Mouse (Mus musculus): Measurements from ENCODE around the gene Kifc3. TPM values are rescaled to one million over a fixed set of nuclear protein-coding genes. Genes with fewer than 3 reads are reported as not detected.
A peak's percentile ranks its signal among the peaks of the same experiment; 100 is the strongest.
"Not testable (repeated sequence)": the region's sequence is repeated elsewhere in the genome, so short reads cannot be mapped to it uniquely, and the experiment has no call there.

Kifc3 gene
- total RNA-seq (2021) = 10 to 100 TPM; 73.0 to 91.6 TPM
- long read RNA-seq, experiment 1, transcript Kifc3-201 (20 exons, 3,277 nt) = major isoform, 60 of 145 reads
- long read RNA-seq, experiment 1, partial matches to known transcripts = 16 of 145 reads
- long read RNA-seq, experiment 1, other reads (novel, unspliced or antisense) = 68 of 145 reads
- long read RNA-seq, experiment 2, transcript Kifc3-201 (20 exons, 3,277 nt) = major isoform, 30 of 61 reads
- long read RNA-seq, experiment 2, partial matches to known transcripts = 7 of 61 reads
- long read RNA-seq, experiment 2, other reads (novel, unspliced or antisense) = 23 of 61 reads

GRCm38 (mm10) chr8:95202649-95203275 is at the start of gene Kifc3:
Gene Kifc3 (minus strand): TSS chr8:95202812.
- DNase-seq = peak in 1 of 2 experiments; percentile 45

- DNase-seq = no peak
Measured at GRCm38 (mm10) chr8:95252056-95252455, 49.4 kb upstream of the Kifc3 start.

GRCm38 (mm10) chr8:95249847-95250246 is 47.2 kb upstream of the Kifc3 start:
- no peak for DNase-seq

- DNase-seq = no peak
Measured at GRCm38 (mm10) chr8:95247277-95247676, 44.7 kb upstream of the Kifc3 start.

- peak; percentile 70 to 84 for DNase-seq
Measured at GRCm38 (mm10) chr8:95245180-95245579, 42.6 kb upstream of the Kifc3 start.

- DNase-seq = no peak
Measured at GRCm38 (mm10) chr8:95243853-95244252, 41.2 kb upstream of the Kifc3 start.

- DNase-seq = no peak
Measured at GRCm38 (mm10) chr8:95242826-95243571, 40.4 kb upstream of the Kifc3 start.

- DNase-seq = no peak
Measured at GRCm38 (mm10) chr8:95242099-95242825, 39.6 kb upstream of the Kifc3 start.

GRCm38 (mm10) chr8:95235683-95236082 is 33.1 kb upstream of the Kifc3 start:
- peak; percentile 67 to 90 for DNase-seq

GRCm38 (mm10) chr8:95230086-95230485 is 27.5 kb upstream of the Kifc3 start:
- not testable (repeated sequence) for DNase-seq

- DNase-seq = no peak
Measured at GRCm38 (mm10) chr8:95227151-95227468, 24.5 kb upstream of the Kifc3 start.

- DNase-seq = no peak
Measured at GRCm38 (mm10) chr8:95226251-95227150, 23.9 kb upstream of the Kifc3 start.

- no peak for DNase-seq
Measured at GRCm38 (mm10) chr8:95223969-95224368, 21.4 kb upstream of the Kifc3 start.

- DNase-seq = no peak
Measured at GRCm38 (mm10) chr8:95221045-95221444, 18.4 kb upstream of the Kifc3 start.

- no peak for DNase-seq
Measured at GRCm38 (mm10) chr8:95220571-95220998, 18.0 kb upstream of the Kifc3 start.

GRCm38 (mm10) chr8:95219623-95220022 is 17.0 kb upstream of the Kifc3 start:
- no peak for DNase-seq

- DNase-seq = peak in 1 of 2 experiments; percentile 20
Measured at GRCm38 (mm10) chr8:95215709-95216360, 13.2 kb upstream of the Kifc3 start.

- no peak for DNase-seq
Measured at GRCm38 (mm10) chr8:95209924-95210323, 7.3 kb upstream of the Kifc3 start.

GRCm38 (mm10) chr8:95205946-95206345 is 3.3 kb upstream of the Kifc3 start:
- DNase-seq = no peak

- DNase-seq = peak; percentile 66 to 87
Measured at GRCm38 (mm10) chr8:95204039-95204380, 1.4 kb upstream of the Kifc3 start.
